Mouse (Mus musculus) frontal cortex, adult (tissue): Measurements from ENCODE around the gene Epha5.

Source experiments
- ATAC-seq: cut with Nextera tagmentation; 2 replicates; pipeline ENCODE4 v1.9.2; 2017; ENCODE audit warnings: mild to moderate bottlenecking, moderate library complexity, mixed read lengths; ENCODE audit not compliant: low TSS enrichment

The Epha5 gene

DNA sequence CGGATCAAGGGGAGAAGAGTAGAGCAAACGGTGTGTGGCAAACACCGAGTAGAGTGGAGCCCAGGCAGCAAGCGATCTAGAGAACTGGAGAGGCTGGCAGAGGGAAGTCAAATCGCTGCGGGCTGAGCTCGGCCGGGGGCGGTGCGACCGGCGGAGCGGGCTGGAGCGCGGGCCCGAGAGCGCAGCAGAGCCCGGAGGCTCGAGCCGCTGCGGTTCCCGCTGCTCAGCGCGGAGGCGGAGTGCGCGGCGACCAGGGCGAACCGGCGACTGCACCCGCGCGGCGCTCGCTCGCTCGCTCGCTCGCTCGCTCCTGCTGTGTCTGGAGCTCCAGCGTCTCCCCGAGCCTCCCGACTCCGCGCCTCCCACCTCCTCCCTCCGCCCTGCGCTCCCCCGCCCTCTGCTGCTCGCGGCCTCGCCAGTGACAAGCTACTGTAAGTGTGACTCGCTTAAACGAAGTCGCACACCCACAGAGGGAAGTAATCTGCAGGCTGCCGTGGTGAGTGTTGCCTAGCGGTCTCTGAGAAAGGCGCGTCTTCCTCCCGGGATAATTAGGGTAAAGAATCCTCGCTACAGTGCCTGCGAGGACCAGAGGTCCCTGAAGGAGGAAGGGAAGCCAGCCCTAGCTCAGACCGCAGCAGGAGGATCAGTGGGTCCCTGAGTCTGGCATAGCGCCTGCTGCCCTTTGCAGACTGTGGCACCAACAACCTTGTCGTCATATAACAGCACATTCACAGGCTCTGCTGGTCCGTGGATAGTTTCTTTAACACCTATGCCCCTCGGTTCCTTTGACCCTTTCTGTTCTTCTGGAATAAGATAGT is at the start of gene Epha5:
Gene Epha5, minus strand, starts transcription at position 321 of the 818 bp plus-strand sequence.
- peak; percentile 81 for ATAC-seq

- ATAC-seq: no peak
Measured at GRCm38 (mm10) chr5:84456216-84456615, 39.0 kb upstream of the Epha5 start.

DNA sequence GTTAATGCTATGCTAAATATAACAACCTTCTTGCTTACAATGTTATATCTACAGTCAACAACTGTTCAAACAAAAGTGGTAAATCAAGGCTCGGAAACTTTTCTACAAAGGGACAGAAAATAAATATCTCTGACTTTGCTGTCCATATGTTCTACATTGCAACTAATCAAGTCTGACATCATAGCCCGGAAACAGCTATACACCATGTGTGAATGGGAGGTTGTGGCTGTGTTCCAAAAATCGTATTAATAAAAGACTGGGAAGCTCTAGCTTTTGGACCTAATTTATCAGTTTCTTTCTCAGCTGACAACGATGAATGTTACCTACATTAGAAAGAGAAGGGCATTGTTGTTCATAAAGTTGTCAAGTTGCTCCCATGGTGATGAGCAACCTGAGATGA is 37.5 kb upstream of the Epha5 start:
- no peak for ATAC-seq

DNA sequence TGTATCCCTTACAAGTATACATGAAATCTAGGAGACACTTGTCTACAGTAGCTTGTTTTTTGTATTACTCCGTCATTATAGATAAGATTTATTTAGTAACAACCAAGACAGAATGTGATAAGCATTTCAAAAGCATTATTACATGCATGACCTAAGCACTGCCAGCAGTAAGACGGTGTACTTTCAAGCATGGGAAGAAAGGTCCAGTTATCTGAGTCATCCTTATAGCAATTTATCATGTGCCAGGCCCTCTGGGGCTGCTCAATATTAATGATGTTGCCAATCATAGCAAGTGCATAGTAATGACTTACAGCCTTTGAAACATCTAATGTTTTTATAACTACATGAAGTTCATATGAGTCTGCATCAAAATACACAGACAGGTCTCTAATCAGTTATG is 36.7 kb upstream of the Epha5 start:
- no peak for ATAC-seq

- ATAC-seq: peak; percentile 85
Measured at GRCm38 (mm10) chr5:84440232-84440631, 23.1 kb upstream of the Epha5 start.

DNA sequence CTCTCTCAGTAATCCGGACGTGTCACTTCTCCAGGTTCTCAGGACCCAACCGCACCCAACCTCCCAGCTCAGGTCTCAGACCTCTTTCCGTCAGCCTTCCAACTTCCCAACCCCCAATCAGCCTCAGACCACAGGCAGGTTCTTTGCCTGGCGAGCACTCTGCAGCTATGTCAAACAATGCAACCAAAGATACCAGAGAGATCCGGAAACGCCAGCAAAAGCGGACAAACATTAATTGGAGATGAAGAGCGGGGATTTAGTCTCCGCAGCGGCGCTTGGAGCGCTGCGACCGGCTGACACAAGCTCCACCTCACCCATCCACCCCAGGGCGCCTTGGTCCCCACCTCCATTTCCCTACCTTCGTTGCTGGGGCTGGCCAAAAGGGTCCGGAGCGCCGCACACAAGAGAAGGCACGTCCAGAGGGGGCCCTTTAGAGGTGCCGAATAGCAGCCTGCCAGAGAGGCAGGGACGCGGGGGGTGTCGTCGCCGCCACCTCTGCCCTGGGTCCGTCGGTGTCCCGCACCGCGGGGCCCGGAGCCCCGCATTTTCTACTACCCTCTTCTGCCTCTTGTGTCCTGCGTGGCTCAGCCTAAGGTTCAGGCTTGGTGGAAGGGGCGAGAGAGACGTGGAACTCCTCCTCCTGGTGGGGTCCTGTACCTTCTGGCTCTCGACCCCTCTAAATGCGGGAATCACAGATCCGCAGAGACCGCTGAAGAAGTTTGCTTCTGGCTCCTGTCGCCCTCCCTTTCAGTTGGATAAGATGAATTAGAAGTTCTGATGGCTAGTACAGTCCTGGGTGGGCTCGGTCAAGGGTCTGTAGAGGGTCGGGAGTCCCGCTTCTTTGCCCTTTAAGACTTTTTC is 991 bp downstream of the Epha5 start:
- peak; percentile 25 for ATAC-seq

GRCm38 (mm10) chr5:84414931-84415431 is 2.2 kb downstream of the Epha5 start:
- ATAC-seq: peak; percentile 58

DNA sequence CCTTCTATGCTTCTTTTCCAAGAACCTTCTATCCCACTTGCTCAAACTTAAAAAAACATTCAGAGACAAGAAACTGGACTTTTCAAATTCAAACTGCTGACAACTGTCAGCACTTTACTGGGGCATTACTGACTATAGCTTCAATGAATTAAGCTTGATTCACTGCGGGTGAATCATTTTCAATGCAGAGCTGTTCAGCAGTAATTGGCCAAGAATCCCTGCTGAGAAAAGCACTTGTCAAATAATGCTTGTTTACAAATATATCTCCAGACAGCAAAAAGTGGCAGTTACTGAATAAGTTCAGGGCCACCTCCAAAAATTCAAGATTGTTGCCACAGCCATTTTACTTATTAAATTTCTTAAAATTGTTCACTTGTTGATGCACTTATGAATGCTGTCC is 4.2 kb downstream of the Epha5 start:
- ATAC-seq: no peak

DNA sequence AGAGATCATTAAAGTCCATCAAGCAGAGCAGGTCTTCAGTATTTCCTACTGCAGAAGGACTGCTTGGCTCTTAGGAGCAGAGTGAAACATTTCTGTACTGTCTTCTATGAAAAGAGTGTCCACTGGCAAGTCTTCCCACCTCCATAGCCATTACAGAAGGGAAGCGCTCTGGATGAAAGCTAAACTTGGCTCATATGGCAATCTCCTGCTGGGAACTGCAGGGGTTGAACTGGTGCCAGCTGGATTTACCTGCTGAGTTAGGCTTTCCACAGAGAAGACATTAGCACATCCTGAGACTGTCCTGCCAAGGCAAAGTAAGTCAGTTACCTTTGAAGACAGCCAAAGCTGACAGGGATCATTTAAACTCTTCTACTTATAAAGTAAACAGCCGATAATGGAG is 8.8 kb downstream of the Epha5 start:
- ATAC-seq: peak; percentile 84

GRCm38 (mm10) chr5:84397085-84397484 is 20.1 kb downstream of the Epha5 start:
- ATAC-seq: peak; percentile 95

DNA sequence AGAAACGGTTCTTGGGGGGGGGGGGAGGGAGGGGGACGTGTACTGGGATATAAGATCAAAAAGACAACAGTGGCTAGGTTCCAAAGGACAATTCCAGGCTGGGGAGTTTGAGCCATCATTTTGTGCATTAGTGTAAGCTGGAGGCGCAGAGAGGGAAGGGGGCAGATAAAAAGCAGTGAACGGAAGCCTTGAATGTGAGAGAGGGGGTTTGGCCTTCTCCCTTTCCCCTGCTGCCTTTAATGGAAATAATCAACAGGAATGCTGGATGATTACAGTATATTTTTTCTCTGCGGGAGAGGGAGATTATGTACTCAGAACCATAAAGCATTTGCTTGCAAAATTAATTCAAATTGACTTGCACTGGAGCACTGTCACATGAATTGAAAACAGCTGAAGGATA is 51.8 kb downstream of the Epha5 start:
- no peak for ATAC-seq

DNA sequence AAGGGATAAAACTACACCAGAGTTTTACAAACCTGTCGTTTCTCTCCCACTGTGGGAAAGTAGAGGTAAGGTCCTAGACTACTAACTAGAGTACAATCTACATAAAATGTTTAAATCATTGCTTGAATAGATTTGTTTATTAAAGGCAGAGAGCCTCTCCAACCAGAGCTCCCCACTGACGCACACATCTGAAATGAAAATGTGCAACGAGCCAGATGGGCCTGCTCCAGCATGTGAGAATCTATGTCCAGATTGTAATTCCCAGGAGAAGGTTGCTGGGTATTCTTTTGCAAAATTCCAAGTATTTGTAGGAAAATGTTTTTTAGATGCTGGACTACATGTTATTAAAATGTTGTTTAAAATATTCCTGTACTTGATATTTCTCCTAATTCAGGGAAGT is 57.8 kb downstream of the Epha5 start:
- ATAC-seq: peak; percentile 57

DNA sequence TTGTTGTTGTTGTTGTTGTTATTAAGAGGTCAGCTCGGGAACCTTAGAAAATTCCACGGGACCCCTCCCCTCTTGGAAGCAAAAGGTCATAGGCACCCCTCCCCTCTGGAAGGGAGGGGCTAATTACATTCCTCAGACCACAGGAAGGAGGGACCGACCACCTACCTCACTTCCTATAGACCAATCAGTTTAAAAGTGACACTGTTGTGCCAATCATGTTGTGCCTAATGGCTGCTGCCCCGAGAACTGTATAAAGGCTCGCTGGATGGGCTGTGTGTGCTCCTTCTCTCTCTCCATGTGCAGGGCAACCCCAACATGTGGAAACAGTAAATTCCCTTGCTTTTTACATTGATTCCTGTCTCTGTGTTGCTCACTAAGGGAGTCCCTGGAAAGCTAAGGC is 64.1 kb downstream of the Epha5 start:
- no peak for ATAC-seq

GRCm38 (mm10) chr5:84346728-84347499 is 70.3 kb downstream of the Epha5 start:
- ATAC-seq: no peak

DNA sequence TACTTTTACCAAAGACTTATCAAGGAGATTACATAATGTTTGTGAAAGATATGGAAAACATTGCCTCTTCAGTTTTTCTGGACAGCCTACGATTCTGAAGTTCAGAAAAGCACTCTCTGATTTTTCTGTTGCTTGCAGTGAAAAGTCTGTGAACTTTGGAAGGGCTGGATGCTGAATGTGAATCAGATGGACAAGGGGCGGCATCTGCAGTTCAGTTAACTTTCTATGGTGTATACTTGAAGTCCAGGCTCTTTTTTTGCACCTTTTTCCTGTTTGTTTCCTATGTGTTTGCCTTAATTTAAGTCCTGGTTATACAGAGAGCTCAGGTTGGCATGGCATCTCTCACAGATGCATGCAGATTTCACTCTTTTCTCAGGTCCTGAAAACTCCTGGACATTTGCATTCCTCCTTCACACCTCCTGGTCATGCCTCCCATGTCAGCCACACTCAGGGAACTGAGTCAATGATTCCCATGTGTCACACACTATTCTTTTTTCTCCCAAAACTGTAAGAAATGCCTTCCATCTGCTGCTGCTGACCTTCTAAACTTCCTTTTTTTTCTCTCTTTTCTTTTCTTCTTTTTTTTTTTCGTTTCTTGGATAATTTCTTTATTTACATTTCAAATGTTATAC is 81.2 kb downstream of the Epha5 start:
- peak; percentile 77 for ATAC-seq

- no peak for ATAC-seq
Measured at GRCm38 (mm10) chr5:84334481-84334880, 82.7 kb downstream of the Epha5 start.

DNA sequence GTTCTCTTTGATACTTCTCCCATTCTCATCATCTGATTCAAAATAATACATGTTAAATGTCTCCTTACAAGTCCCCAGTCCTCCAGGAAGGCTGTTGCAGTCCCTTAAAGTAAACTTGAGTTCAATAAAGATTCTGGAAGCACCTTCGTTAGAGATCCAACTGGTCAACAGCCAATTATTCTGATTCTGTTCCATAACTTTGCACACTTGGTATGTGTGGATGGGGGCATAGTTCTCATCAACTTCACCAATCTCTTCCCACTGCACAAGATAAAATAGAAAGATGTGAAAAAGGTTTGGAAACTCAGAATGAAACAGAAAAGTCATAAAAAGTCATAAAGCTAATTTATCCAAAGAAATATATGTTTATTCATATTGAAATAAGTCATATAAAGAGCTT is 85.6 kb downstream of the Epha5 start:
- no peak for ATAC-seq

- ATAC-seq: no peak
Measured at GRCm38 (mm10) chr5:84320553-84320952, 96.6 kb downstream of the Epha5 start.

DNA sequence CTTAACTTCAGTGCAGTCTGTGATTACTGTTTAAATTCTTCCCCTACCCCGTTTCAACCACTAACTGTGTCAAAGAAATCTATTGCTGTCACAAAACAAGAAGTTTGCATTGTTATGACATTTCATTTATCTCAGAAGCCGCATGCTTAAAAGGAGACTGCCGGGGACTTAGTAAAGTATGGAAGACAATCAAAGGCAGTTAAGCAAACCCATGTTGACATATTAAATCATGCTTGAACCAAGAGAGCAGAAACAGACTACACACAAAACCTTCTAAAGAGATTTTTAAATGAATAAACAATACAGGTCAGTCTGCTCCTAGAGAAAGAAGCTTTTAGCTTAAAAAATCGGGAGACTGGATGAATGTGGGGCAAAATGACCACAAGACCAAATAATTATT is 97.0 kb downstream of the Epha5 start:
- ATAC-seq: no peak

DNA sequence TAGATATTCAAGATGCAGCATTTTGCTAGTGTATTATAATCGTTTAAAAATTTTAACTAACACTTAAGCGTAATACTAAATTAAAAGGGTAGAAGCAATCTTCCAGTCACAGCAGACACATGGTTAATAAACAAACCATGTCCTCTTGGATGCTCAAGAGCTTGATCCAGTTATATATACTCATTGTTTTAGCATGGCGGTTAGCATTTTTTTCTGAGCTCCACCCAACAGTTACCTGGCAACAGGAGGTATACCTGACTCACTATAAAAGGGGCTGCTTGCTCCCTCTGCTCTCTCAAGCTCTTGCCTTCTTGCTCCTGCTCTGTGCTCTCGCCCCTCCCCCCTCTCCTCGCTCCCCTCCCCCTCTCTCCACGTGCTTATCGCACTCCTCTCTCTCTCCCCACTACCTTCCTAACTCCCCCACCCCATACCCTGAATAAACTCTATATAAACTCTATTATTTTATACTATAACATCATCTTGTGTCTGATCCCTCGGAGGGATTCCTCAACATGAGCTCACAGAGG is 98.3 kb downstream of the Epha5 start:
- ATAC-seq: no peak

GRCm38 (mm10) chr5:84317839-84318238 is 99.3 kb downstream of the Epha5 start:
- peak; percentile 85 for ATAC-seq
